Mouse (Mus musculus): ENCODE measurements around the gene Plcz1. TPM values are rescaled to one million over a fixed set of nuclear protein-coding genes. Genes with fewer than 3 reads are reported as not detected.

Plcz1 gene
- polyA plus RNA-seq (2015; fragmentation: Nextera tagmentation; extraction: Ambion mirVana) = not detected in 2 replicates

DNA sequence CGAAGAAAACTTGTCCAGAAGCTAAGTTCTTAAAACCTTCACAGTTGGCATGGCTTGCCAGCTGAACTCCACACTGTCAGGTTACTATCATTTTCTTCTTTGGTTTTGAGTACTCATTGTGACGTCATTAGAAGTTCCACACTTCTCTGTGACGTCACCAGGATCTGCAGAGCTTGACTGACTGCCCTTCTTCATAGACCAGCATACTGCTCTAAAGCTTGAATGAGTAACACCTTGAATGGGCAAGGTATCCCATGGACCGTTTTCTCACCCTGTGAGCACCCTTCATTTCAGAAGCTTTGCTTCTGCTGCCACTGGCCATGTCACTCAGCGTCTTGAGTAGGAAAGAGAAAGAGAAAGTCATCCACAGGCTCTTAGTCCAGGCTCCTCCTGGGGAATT lies at the start of gene Plcz1:
Gene Plcz1, minus strand, starts transcription at position 101 of the 400 bp plus-strand sequence.
- TF ChIP-seq EP300 (IDR thresholded peaks at IDR 0.05; ENCODE audit: low read depth) (no peak), CTCF (IDR thresholded peaks at IDR 0.05; ENCODE audit: low read depth) (no peak)
- H3K27ac ChIP-seq (ENCODE audit: low read depth) = no peak within 1 kb of the TSS
- no peaks in the 10 kb centered on the region for H3K36me3 ChIP-seq (replicated peaks; ENCODE audit: insufficient read depth, low read length)
- H3K9me3 ChIP-seq (ENCODE audit: low read length) = no peaks in the 10 kb centered on the region
- H3K4me1 ChIP-seq (ENCODE audit: insufficient read depth) = no peaks in the 10 kb centered on the region
- H3K4me3 ChIP-seq (ENCODE audit: low read depth, low read length) = no peak within 1 kb of the TSS
- no peaks in the 10 kb centered on the region for H3K27me3 ChIP-seq (ENCODE audit: insufficient read depth, low read length)
- 68% methylated on average over 5 of the region's 5 CpGs for WGBS (ENCODE audit: insufficient replicate concordance)
- ATAC-seq (no peak), DNase-seq (no peak)
- H3K4me2 ChIP-seq (ENCODE audit: low read depth, low read length) = no peak within 1 kb of the TSS
- no peak within 1 kb of the TSS for H3K9ac ChIP-seq (replicated peaks)

DNA sequence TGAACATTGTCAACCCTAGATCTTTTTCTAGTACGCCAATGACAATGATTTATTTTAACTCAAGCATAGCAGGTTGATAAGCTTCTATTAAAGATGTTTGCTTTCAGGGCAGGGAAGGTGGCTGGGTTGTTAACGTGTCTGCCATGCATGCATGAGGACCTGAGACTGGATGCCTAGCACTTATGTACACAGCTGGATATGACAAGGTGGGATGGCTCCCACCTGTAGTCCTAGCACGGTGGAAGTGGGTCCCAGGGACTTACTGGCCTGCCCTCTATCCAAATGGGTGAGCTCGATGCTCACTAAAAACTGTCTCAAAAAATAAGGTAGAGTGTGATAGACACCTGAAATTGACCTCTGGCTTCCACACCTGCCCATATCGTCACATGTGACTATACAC lies 48.6 kb upstream of the Plcz1 start:
- 74% methylated on average over 5 of the region's 5 CpGs for WGBS (ENCODE audit: insufficient replicate concordance)
- TF ChIP-seq EP300 (IDR thresholded peaks at IDR 0.05; ENCODE audit: low read depth) (no peak), CTCF (IDR thresholded peaks at IDR 0.05; ENCODE audit: low read depth) (no peak)
- no peak for ATAC-seq

DNA sequence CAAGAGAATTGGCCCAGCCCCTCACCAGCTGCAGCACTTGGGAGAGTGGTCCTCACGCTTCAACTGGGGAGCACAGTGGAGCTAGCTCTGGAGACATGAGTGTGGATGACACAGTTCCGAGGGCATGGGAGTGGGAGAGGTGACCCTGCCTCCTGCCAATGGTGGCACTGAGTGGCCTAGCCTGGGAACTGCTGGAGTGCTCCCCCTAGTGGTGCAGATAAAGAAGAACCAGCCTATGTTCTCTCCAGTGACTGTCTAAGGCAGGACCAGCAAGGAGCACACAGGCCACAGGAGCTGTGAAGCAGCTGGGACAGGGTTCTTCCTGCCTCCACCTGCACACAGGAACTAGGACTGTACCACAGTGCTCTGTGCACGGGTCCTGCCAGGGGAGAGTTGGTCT lies 40.5 kb upstream of the Plcz1 start:
- TF ChIP-seq CTCF (IDR thresholded peaks at IDR 0.05; ENCODE audit: low read depth) = peak; percentile 47
- no peak for TF ChIP-seq EP300 (IDR thresholded peaks at IDR 0.05; ENCODE audit: low read depth)
- WGBS (ENCODE audit: insufficient replicate concordance) = 66% methylated on average over 3 of the region's 3 CpGs
- no peak overlapping the region for H3K27ac ChIP-seq (ENCODE audit: low read depth)
- H3K36me3 ChIP-seq (replicated peaks; ENCODE audit: insufficient read depth, low read length) = no peaks in the 10 kb centered on the region
- H3K27me3 ChIP-seq (ENCODE audit: insufficient read depth, low read length) = no peaks in the 10 kb centered on the region
- H3K4me2 ChIP-seq (ENCODE audit: low read depth, low read length) = no peak overlapping the region
- H3K9ac ChIP-seq (replicated peaks) = no peak overlapping the region
- ATAC-seq = no peak
- H3K9me3 ChIP-seq (ENCODE audit: low read length) = no peaks in the 10 kb centered on the region
- no peak for DNase-seq
- H3K4me3 ChIP-seq (ENCODE audit: low read depth, low read length) = no peak overlapping the region
- H3K4me1 ChIP-seq (ENCODE audit: insufficient read depth) = no peaks in the 10 kb centered on the region

More for the DNA sequence above, 48.6 kb upstream of the Plcz1 start:
- Histone ChIP-seq H3K4me2 (ENCODE audit: low read depth, low read length) (no peak overlapping the region), H3K4me3 (ENCODE audit: low read depth, low read length) (no peak overlapping the region), H3K9ac (replicated peaks) (no peak overlapping the region), H3K36me3 (replicated peaks; ENCODE audit: insufficient read depth, low read length) (no peaks in the 10 kb centered on the region), H3K27ac (ENCODE audit: low read depth) (no peak overlapping the region), H3K9me3 (ENCODE audit: low read length) (peaks cover 6% of the 10 kb centered on the region), H3K27me3 (ENCODE audit: insufficient read depth, low read length) (no peaks in the 10 kb centered on the region), H3K4me1 (ENCODE audit: insufficient read depth) (no peaks in the 10 kb centered on the region)
- DNase-seq = no peak

DNA sequence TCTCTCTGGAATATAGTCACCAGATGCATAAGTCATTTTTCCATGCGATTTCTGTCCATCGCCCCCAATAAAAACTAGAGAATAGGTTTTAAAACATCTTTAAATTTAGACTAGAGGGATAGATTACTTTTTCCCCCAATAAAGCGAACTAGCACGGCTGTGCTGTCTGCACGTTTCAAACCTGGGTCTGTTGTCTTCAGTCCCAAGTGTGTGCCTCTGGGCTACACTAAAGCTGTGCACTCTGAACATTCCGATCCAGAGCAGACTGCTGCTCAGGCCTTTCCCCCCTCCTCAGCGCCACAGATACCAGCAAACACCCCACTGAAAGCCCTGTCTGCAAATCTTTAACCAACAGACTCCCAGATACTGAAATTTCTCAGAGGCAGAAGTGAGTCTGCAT lies 39.7 kb upstream of the Plcz1 start:
- H3K4me3 ChIP-seq (ENCODE audit: low read depth, low read length) = no peak overlapping the region
- TF ChIP-seq CTCF (IDR thresholded peaks at IDR 0.05; ENCODE audit: low read depth) = no peak
- no peak for TF ChIP-seq EP300 (IDR thresholded peaks at IDR 0.05; ENCODE audit: low read depth)
- WGBS (ENCODE audit: insufficient replicate concordance) = 72% methylated on average over 7 of the region's 7 CpGs
- no peak overlapping the region for H3K9ac ChIP-seq (replicated peaks)
- no peaks in the 10 kb centered on the region for H3K9me3 ChIP-seq (ENCODE audit: low read length)
- no peak overlapping the region for H3K4me2 ChIP-seq (ENCODE audit: low read depth, low read length)
- DNase-seq (no peak), ATAC-seq (no peak)
- no peak overlapping the region for H3K27ac ChIP-seq (ENCODE audit: low read depth)
- H3K4me1 ChIP-seq (ENCODE audit: insufficient read depth) = no peaks in the 10 kb centered on the region
- no peaks in the 10 kb centered on the region for H3K36me3 ChIP-seq (replicated peaks; ENCODE audit: insufficient read depth, low read length)
- H3K27me3 ChIP-seq (ENCODE audit: insufficient read depth, low read length) = no peaks in the 10 kb centered on the region

DNA sequence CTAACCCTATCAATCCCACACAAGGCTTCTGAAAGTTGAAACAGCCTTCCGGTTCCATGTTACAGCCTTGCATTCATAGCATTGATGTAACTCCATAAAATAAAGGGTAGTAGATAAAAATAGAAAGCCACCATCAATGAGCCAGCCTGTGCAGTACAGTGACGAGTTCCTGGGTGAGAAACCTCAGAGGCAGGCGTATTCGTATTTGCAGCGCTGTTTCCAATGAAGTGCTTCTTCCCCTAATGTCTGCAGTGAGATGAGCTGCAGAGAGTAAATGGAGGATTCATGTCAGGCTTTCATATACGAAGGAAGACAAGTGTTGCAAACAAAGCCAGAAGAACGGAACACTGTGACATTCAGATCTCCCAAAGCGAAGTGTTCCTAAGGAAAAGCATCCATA lies 27.9 kb upstream of the Plcz1 start:
- no peak for DNase-seq
- no peaks in the 10 kb centered on the region for H3K4me1 ChIP-seq (ENCODE audit: insufficient read depth)
- H3K4me3 ChIP-seq (ENCODE audit: low read depth, low read length) = no peak overlapping the region
- no peak overlapping the region for H3K9ac ChIP-seq (replicated peaks)
- H3K4me2 ChIP-seq (ENCODE audit: low read depth, low read length) = no peak overlapping the region
- H3K27ac ChIP-seq (ENCODE audit: low read depth) = no peak overlapping the region
- no peak for ATAC-seq
- TF ChIP-seq EP300 (IDR thresholded peaks at IDR 0.05; ENCODE audit: low read depth) = no peak
- no peak for TF ChIP-seq CTCF (IDR thresholded peaks at IDR 0.05; ENCODE audit: low read depth)
- no peaks in the 10 kb centered on the region for H3K9me3 ChIP-seq (ENCODE audit: low read length)
- no peaks in the 10 kb centered on the region for H3K36me3 ChIP-seq (replicated peaks; ENCODE audit: insufficient read depth, low read length)
- 82% methylated on average over 8 of the region's 8 CpGs for WGBS (ENCODE audit: insufficient replicate concordance)
- H3K27me3 ChIP-seq (ENCODE audit: insufficient read depth, low read length) = no peaks in the 10 kb centered on the region

DNA sequence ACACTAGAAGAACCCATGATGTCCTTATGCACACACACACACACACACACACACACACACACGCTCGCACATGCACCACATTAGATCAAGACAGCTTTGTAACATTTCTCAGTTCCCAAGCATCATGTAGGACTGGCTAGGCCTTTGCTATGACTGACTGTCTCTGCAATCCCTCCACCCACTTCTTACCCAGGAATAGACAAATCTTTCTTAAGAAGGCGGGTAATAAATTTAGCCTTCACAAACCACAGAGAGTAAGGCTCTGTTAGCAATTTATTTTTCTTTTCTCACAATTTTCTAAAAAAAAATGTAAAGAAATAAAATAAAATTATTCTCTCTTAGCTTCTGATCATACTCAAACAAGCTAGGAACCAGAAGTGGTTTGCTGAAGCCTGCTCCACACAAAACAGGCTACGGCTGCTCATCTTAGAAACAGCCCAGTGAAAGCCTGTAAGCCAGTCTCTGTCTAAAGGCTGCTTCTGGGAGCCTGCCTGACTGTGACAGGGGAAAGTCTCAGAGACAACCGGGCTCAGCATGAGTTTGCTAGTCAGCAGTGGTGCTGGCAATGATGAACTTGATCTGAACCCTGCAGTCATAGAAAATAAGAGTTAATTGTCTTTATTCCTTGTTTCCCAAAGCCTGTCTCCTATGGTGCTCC lies 13.1 kb upstream of the Plcz1 start:
- H3K4me1 ChIP-seq (ENCODE audit: insufficient read depth) = no peaks in the 10 kb centered on the region
- DNase-seq (no peak), ATAC-seq (no peak)
- H3K4me3 ChIP-seq (ENCODE audit: low read depth, low read length) = no peak overlapping the region
- H3K9me3 ChIP-seq (ENCODE audit: low read length) = no peaks in the 10 kb centered on the region
- WGBS (ENCODE audit: insufficient replicate concordance) = 68% methylated on average over 5 of the region's 5 CpGs
- no peak for TF ChIP-seq CTCF (IDR thresholded peaks at IDR 0.05; ENCODE audit: low read depth)
- no peak for TF ChIP-seq EP300 (IDR thresholded peaks at IDR 0.05; ENCODE audit: low read depth)
- H3K27me3 ChIP-seq (ENCODE audit: insufficient read depth, low read length) = no peaks in the 10 kb centered on the region
- H3K27ac ChIP-seq (ENCODE audit: low read depth) = no peak overlapping the region
- H3K4me2 ChIP-seq (ENCODE audit: low read depth, low read length) = no peak overlapping the region
- no peaks in the 10 kb centered on the region for H3K36me3 ChIP-seq (replicated peaks; ENCODE audit: insufficient read depth, low read length)
- no peak overlapping the region for H3K9ac ChIP-seq (replicated peaks)

Measured in liver, postnatal 0 days (tissue).